Mouse (Mus musculus) left cerebral cortex, postnatal 4 days (tissue): ENCODE measurements at regions not wholly inside any gene's neighbourhood (a gene's known extent, or its start where the extent isn't known, plus 50 kb on each side); places are given as distances from the start of the nearest gene placed in this dataset.

ENCODE experiments used
- DNase-seq: peaks from one replicate; pipeline ENCODE4 v3.0.0-alpha.2; 2022
- intact Hi-C: fragments of 180-260 bp; cut with DNase I; formaldehyde crosslinking; loops from one replicate; pipeline ENCODE4 v1.15.1; 2025

DNA sequence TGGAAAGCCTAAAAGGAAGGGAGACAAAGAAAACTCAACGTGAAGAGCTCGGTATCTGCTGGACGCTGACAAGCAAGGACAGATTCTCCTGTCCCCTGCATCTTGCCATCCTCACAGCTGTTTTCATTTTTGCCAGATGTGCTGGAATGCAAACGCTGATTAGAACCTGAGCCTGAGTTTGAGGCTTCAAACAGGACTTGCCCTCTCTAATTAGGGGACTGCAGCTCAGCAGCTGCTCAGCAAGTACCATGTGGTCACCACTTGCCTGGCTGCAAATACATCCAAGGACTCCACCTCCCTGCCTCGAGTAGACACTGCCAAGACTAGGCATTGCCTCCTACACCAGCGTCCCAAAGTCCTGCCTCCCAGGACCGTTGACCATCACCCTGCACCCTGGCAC is 140.7 kb downstream of the Cdc5l start:
- DNase-seq, result no peak
- intact Hi-C loops, result no loop called here

DNA sequence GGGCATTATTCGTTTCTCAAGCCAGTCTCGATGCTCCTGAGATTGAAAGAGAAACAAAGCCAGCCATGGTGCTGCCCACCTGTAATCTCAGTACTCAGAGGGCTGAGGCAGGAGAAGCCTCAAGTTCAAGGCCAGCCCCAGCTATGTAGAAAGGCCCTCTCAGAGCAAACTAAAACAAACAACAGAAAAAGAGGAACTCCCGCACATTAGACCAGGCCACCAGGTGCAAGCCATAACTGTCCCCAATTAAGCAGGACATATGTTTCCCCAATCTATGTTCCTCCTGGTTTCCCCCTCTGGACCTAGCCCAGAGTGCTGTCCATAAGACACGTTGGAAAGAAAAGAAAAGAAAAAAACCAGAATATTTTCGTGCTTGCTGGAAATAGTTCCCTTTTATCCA is 142.5 kb downstream of the Cdc5l start:
- no peak for DNase-seq
- intact Hi-C loops, result no loop called here

DNA sequence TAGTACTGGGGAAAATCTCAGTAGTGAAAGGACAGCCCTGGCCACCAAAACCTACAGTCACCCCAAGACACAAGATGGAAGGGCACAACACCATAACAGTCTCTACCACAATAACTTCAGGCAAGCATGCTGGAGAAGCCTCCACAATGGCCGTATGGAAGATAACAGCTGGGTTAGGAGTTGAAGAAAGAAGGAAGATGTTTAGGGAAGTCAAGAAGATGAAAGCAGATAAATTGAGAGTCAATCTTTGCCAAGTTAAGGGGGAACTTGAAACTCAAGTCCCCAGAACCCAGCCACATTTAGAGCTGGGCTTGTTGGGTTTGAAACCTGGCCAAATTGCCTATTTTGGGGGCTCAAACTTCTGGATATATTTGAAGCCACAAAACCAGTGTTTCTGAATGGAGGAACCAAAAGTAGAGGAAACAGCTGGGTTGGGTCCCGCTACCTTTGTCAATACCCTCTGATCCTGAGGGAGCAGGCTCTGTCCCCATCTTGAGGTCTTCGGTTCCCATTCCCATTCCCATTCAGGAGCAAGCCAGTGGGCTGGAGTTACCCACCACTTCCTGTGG is 147.8 kb downstream of the Cdc5l start:
- no peak for DNase-seq
- intact Hi-C loops, result no loop called here

DNA sequence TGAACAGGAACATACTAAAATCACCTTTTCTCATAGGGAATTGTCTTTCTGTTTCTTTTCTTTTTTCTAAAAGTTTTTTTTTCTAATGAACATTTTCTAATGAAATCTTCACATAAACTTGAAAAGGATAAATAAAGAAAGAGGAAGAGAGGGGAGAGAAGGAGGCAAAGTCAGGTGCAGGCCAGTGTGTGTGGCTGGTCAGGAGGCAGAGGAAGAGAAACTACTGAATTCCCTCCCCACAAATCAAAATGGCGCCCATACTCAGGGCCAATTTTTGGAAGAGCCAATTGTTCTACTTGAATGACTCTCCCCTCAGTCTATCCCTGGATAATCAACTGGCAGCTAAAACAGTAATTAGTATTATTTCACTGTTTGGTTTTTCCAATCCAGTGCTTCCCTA is 152.0 kb downstream of the Cdc5l start:
- no peak for DNase-seq
- intact Hi-C loops, result no loop called here

DNA sequence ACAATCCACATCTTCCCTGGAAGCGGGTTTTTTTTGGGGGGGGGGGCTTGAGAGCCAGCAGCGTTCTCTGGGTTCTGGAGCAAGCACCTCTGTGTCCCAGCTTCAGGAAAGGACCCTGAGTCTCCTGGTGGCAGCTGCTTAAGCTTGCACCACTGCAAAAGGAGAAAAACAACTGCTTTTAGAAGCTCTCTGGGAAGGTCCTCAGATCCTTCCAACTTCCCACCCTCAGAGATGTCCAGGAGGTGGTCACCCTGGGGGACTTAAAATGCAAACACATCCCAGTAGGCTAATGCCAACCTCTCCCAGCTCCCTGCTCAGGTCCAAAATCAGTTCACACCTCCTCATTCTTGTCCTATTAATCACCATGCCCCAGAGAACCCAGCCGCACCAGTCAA is 153.7 kb downstream of the Cdc5l start:
- no peak for DNase-seq
- intact Hi-C loops, result no loop called here

DNA sequence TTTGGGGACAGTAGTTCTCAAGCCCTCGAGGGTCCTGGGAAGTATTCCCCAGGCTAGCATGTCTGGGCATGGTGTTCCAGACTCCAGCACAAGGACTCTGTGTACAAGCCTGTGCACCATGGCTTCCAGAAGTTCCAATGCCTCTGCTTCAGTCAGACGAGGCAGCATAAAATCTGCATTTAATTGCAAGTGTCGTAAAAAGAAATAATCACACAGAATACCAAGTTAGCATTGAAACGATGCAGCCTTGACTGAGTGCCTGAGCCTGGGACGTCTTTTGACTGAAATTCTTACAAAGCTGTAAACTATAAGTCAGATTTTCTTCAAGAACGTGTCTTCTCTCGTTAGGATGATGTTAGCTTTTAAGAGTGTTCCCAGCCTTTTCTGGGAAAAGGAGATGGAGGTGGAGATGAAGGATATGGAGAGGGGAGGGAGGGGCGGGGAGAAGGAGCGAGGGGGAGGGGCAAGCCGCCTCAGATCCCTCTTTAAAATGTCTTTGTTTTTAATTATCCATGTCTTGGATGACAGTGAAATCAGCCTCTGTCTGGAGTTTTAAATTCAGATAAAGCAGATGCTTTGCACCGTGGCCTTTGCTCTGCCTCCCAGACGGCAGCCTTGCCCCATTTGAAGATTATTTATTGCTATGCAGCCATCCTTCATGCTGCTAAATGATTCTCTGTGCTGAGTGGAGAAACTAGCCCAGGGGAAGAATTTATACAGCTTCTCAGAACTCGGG is 154.3 kb downstream of the Cdc5l start:
- intact Hi-C loops, result no loop called here
- no peak for DNase-seq

DNA sequence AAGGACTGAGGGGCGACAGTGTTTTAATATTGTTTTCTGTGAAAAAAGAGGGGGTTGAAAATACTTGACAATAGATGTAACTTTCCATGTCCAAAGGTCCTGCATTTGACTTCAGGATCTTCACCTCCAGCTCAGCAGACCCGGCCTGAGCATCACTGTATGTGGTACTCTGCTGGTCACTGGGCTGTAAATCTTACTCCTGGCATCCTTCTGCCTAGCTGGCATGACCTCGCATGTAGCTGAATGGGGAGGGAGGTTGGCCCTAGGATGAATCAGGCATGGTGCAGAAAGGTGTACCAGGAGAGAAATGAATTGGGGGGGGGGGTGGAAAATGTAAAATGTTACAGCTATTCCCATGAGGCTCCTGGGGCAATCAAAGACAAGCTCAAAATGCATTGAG is 156.0 kb downstream of the Cdc5l start:
- intact Hi-C loops, result no loop called here
- peak; percentile 61 for DNase-seq

DNA sequence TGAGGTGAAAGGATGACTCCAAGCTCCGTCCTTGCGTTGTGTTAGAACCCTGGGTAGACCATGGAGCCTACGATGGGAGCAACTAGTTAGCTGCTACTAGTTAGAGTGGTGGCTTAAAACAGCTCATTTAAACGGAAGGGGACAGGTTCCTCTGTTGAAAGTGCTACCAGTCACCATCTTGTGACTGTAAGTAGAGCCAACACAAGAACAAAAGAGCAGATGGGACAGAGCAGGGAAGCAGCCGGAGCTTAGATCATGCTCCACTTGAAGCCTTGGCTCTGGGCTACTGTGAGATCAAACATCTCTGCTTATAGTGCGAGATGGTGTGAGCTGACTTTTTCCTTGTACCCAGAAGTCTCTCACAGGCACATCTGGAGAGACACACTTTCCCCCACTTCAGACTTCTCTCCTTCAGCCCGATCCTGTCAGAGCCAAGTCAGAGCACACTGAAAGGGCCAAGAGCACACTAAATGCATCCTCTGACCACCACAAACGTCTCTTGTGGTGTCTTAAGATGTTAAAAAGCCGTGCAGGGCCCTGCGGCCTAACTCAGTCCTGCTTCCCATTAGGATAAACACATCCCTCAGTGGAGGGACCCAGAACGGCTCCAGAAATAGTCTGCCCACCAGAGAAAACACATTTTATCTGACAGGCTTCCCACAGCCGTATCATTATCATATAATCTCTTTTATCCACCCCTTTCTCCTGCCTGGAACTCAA is 156.7 kb downstream of the Cdc5l start:
- DNase-seq, result peak; percentile 52
- intact Hi-C loops, result no loop called here

DNA sequence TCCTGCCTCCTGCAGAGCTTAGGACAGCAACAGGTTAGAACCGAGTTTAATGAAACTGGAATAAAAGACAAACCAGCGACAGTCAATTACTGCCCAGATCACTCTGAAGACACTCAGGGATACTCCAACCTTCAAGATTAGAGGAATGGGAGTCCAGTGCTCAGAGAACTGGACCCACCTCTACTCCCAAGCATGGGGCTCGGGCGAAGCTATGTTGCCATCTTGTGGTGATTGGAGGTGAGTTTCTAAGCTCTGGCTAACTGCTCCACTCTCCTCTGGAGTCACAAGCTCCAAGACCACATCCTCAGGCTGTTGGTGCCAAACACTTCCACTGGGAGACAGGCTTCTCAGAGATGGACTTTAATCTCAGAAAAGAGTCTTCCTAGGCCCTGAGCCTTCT is 158.6 kb downstream of the Cdc5l start:
- DNase-seq, result no peak
- intact Hi-C loops, result no loop called here

DNA sequence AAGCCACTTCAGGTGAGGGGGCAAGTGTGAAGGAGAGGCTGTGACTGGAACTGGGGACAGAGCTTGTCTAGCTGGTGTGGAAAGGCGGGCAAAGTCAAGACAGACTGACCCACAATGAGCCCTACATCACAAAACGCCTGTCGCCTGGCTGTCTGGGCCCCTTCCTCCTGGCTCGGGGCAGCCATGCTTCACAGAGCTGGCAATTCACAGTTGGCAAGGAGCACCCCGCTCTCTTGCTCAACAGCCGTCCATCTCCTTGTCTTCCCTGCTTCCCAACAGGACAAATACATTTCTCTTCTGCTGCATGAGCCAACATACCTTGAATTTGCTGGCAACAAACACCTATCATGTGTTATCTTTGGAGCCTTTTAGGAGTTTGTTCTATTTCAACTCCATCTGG is 166.8 kb downstream of the Cdc5l start:
- intact Hi-C loops, result no loop called here
- DNase-seq, result peak; percentile 32

DNA sequence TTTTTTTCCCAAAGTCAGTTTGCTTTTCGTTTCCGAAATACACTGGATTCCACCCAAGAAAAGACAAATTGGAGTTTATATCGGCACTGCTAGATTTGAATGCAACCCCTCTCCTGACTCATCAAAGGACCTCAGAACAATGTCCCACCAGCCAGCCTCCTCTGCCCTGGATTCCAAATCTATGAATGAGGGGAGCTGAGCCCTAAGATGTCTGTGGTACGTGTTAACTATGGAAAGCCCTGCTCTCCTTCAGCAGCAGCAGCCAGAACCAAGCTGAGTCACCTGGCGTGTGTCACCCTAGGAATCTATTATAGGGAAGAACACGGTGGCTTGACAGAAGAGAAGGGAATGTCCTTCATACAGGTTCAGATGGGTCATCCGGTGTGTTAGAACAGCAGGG is 167.9 kb downstream of the Cdc5l start:
- DNase-seq, result no peak
- intact Hi-C loops, result no loop called here

DNA sequence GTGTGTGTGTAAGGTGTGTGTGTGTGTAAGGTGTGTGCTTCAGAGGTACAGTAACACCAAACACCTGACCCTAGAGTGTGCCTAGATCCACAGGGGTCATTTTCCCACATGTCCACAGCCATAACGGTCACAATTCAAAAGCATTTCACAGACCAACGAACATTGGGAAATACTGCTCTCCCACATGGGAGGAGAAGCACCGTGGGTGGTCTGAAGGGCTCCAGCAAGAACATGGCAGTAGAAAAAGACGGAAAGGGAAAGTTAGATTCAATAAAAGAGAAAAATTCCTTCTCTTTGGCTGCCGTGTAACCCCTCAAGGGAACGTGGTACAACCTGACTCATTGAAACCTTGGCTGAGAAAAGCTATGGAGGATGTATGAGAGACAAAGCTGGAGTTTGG is 169.1 kb downstream of the Cdc5l start:
- DNase-seq, result no peak
- intact Hi-C loops, result no loop called here

DNA sequence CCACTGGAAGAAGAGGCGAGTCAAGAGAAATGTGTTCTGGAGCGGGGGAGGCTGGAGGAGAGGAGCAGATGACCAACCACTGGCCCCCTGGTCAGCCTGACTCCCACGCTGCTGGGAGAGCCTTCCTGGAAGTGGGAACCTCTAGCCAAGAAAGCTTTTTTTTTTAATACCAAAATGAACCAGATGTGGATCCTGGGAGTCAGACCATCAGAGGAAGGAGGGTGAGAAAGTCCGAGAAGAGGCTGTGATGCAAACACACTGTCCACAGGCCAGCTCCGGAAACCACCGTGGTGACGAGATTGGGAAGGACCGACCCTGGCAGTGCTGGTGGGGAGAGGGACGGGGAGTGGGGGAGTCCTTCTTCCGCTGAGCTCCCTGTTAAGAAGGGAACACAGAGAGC is 173.1 kb downstream of the Cdc5l start:
- intact Hi-C loops, result no loop called here
- DNase-seq, result no peak

DNA sequence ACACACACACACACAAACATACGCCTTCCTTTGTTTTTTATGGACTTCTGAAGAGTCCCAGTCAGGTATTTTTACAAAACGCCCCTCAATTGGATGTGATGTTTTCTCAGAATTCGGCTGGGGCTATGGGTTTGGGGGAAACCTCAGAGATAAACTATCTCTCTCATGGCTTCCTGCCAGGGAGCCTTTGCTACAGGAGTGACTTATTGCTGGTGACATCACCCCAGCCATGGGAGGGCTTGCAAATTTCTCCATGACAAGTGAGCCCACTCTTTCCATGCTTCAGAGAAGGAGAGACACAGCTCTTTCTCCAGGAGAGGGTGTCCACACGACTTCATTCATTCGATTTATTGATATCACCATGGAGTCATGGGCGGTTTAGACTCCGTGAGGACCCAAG is 175.5 kb downstream of the Cdc5l start:
- intact Hi-C loops, result loop anchor here (5.0 to 10.0 kb wide), 2 partner anchors 523 to 991 kb away; no protein-coding TSS in a partner anchor
- no peak for DNase-seq

DNA sequence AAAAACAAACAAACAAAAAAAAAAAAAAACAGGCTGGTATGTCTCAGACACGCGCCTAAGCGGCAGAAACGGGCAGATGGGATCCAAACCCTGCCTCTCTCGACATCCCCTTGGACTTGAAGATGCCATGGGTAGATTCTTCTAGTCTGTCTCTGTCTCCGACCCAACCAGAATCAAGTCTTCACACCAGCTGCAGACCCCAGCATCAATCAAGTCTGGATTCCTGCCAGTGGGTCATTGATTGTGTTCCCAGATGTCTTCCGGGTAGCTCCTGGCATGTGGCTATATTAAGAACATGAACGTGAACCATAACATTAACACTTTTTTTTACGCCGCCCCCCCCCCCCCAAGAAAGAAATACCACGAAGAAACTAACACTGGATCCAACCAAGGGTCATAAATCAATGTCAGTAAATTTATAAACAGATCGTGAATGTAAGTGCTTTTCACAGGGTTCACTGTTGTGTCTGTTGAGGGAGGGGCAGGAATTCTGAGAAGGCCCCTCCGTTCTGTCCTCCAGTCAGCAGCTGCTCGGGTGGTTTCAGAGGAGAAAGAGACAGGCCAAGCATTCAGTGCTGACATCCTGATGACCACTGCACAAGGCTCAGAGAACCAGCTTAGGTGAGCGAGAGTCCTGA is 180.8 kb downstream of the Cdc5l start:
- DNase-seq, result no peak
- intact Hi-C loops, result loop anchor here (5.0 to 10.0 kb wide), 2 partner anchors 518 to 795 kb away; no protein-coding TSS in a partner anchor

DNA sequence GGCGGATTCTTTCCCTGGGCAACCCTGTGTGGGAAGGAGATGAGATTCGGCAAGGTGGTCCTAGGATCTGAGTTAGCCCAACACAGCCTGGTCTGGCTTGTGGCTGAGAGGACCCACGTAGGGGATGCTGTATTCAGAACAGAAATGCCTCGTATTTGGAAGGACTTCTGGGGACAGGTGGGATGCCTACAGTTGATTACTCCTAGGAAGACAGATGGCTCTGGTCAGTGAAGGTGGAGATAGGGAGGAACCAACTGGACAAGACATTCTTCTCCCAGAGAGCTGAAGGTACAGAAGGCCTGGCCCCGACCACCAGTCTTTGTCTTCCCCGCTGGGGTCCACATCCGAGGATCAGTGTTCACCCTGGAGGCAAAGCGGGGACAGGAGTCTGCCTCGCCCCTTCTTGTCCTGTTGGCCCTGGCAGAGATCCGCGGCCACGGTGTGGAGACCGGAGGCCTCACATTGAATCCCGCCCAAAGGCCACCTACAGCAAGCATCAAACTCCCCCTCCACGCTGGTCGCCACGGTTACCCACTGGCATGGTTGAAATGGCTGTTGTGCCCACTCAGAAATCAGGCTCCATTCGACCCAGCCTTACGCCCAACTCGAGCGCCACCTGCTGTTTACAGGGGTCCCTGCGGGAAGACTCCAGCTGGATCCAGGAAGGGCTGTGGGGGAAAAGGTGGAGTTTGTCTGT is 182.4 kb downstream of the Cdc5l start:
- DNase-seq, result peak; percentile 88
- intact Hi-C loops, result loop anchor here (5.0 to 10.0 kb wide), 2 partner anchors 516 to 794 kb away; no protein-coding TSS in a partner anchor

DNA sequence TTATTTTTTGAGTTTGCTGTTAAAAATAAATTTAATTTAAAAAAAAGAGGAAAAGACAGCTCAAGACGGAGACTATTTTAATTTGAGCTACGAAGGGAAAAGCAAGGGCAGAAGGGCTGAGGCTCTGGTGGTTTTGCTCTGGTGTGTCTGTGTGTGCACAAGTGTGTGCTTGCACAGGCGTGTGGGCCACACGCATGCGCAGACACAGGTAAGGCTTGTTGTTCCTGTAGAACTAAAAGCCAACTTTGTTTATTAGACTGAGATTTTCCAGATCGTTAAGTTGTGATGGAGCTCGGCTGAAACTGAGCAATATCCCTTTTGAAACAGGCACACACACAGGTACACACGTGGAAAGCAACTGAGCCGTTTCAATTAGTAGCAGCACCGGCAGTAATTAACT is 183.1 kb downstream of the Cdc5l start:
- intact Hi-C loops, result loop anchor here (5.0 to 10.0 kb wide), 2 partner anchors 516 to 793 kb away; no protein-coding TSS in a partner anchor

DNA sequence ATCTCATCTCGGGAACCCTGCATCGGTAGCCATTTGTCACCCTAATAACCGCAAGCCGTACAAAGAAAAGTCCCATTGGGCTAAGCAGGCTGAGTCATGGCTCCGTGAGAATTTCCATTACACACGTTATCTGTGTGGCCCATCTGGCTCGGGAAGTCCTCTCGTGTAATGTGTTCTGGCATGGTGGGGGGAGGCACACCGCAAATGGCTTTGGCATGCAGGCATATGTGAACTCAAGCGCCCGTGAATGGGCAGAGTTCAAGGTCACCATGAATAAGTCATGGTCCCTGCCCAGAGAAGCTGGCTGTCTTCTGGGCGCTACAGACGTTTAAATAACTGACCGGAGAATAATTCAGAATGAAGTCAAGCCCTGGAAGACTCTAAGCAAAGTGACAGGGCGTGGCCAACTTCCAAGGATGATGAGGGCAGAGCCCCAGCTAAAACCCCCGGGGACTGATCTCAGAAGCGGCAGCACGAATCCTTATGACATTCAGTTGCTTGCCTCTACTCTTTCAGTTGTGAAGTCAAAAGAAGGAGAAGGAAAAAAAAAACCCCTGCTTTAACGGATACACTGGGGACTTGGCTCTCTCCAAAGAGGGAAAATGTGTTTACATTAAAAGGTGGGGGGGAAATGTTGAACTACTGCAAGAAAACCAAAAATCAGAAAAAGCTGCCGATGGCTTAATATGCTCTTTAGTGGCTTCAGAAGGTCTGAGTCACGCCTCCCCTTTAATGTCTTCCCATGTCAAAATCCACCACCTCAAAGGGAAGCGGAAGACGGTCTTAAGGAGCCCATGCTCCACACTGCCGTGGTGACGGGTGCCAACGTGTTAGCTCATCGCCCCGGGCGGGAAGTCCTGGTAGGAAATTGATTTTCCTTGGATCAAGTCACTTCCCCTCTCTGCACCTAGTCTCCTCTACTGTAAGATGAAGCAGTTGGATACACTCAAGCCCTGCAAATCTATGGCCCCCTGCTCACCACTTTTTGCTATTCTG is 186.1 kb downstream of the Cdc5l start:
- intact Hi-C loops, result no loop called here
- DNase-seq, result peak; percentile 65

More for the DNA sequence above, 183.1 kb downstream of the Cdc5l start:
- no peak for DNase-seq

DNA sequence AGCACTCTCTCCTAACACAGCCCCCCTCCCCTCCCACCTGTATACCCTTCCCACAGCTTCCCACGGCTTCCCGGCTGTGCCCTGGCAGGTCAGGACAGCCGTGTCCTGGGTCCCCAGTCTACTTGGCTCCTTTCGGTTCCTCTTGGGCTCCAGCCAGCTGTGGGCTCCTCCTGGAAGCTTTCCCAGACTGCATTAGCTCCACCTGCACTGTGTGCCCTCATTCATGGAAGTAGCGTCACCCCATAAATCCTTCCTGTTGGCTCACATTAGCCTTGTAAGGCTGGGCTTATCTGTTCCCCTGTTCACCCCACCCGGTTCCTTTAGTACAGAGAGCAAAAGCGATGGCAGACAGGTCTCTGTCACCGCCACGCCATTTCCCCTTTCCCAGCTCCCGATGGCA is 188.7 kb downstream of the Cdc5l start:
- intact Hi-C loops, result no loop called here

DNA sequence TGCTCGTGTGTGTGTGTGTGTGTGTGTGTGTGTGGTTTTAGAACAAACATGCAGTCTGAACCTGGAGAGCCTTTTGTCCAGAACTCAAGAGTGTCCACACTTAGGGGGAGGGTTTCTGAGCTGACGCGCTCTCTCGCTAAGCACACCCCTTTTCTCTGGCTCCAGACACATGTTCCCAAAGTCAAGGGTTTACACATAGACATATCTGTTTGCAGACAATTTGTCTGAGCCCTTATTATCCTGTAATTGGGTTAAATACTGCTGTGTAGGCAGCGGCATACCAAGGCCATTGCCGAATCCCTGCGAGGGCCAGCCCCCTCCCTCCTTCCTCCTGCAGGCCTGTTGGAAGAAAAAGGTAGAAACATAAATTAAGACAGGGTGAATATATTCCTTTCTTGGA is 190.4 kb downstream of the Cdc5l start:
- intact Hi-C loops, result no loop called here
- DNase-seq, result no peak

More for the DNA sequence above, 188.7 kb downstream of the Cdc5l start:
- peak; percentile 67 for DNase-seq
